Mouse (Mus musculus): Measurements from ENCODE around the gene Sec24b. TPM values are rescaled to one million over a fixed set of nuclear protein-coding genes. Genes with fewer than 3 reads are reported as not detected.

The Sec24b gene
- total and polyA plus RNA-seq, 3 experiments: 14.3 to 50.6 (median 31.2) TPM

DNA sequence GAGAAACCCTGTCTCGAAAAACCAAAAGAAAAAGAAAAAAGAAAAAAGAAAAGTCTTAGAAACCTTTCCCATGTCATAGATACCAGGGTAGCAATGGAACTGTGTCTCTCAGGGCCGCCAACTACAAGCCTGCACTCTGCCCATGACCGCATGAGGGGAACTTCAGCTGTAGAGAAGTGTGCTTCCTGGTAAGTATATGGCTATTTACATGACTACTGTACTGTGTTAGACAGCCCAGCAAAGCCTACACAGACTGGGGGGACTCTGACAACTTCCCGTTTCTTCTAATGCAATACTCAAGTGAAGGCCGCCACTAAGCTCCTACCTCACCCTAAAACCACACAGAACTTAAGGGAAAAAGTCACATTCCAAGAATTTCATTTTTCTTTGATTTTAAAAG, 76.6 kb downstream of the Sec24b start:
- no peak overlapping the region for H3K4me3 ChIP-seq (replicated peaks in 1 of 3; ENCODE audit: low read depth in 2 of 3, low read length in 2 of 3, poor library complexity in 1 of 3)
- in situ Hi-C loops (cut with MboI; ENCODE audit: low pct_ligation_motif_present, low pct_unique_long_range_greater_than_20kb, low sequenced_read_pairs) (no loop called here), dilution Hi-C loops (cut with MboI; ENCODE audit: extremely low pct_ligation_motif_present, extremely low pct_unique_long_range_greater_than_20kb, low sequenced_read_pairs) (no loop called here)
- no peaks in the 10 kb centered on the region for H3K27me3 ChIP-seq (replicated peaks)
- peaks cover 59 to 79% of the 10 kb centered on the region in 2 experiments for H3K36me3 ChIP-seq (replicated peaks in 1 of 2; ENCODE audit: control insufficient read depth in 1 of 2, insufficient read depth in 1 of 2, low read length in 1 of 2)
- TF ChIP-seq E2F4 (IDR thresholded peaks at IDR 0.05; ENCODE audit: insufficient replicate concordance, low read depth, low read length) (no peak), ELF1 (IDR thresholded peaks at IDR 0.05; ENCODE audit: low read depth, low read length) (no peak), CTCF (conservative IDR thresholded peaks at IDR 0.05 in 1 of 2, IDR thresholded peaks at IDR 0.05 in 1 of 2; ENCODE audit: low read depth in 2 of 2, low read length in 2 of 2) (no peak), CHD1 (IDR thresholded peaks at IDR 0.05; ENCODE audit: low read depth, low read length) (no peak), EP300 (IDR thresholded peaks at IDR 0.05; ENCODE audit: low read length) (no peak), MAZ (IDR thresholded peaks at IDR 0.05; ENCODE audit: low read depth, low read length) (no peak), MEF2A (IDR thresholded peaks at IDR 0.05; ENCODE audit: borderline replicate concordance, low read depth, low read length) (no peak), IRF4 (IDR thresholded peaks at IDR 0.05; ENCODE audit: low read depth, low read length) (no peak), SMC3 (IDR thresholded peaks at IDR 0.05; ENCODE audit: low read depth, low read length) (no peak), UBTF (IDR thresholded peaks at IDR 0.05; ENCODE audit: low read depth, low read length) (no peak), MAFK (IDR thresholded peaks at IDR 0.05; ENCODE audit: insufficient replicate concordance, low read length) (no peak), JUND (conservative IDR thresholded peaks at IDR 0.05; ENCODE audit: low read depth, low read length) (no peak), JUN (IDR thresholded peaks at IDR 0.05; ENCODE audit: insufficient read depth, low read depth, low read length) (no peak), RAD21 (IDR thresholded peaks at IDR 0.05; ENCODE audit: low read depth, low read length) (no peak), TBP (conservative IDR thresholded peaks at IDR 0.05; ENCODE audit: low read depth, low read length) (no peak), MYC (IDR thresholded peaks at IDR 0.05; ENCODE audit: low read depth, low read length) (no peak)
- H3K4me2 ChIP-seq (ENCODE audit: insufficient read depth, low read depth, poor library complexity, severe bottlenecking): no peak overlapping the region
- DNase-seq (ENCODE audit: extremely low read depth): no peak
- H3K9ac ChIP-seq (ENCODE audit: insufficient read depth, low read depth): no peak overlapping the region
- H3K27ac ChIP-seq (ENCODE audit: insufficient read depth, low read depth): no peak overlapping the region
- peaks cover 3% of the 10 kb centered on the region for H3K9me3 ChIP-seq (replicated peaks; ENCODE audit: low read length)
- H3K4me1 ChIP-seq (ENCODE audit: control insufficient read depth in 1 of 2, insufficient read depth in 2 of 2): no peaks in the 10 kb centered on the region
- H3K79me2 ChIP-seq (replicated peaks; ENCODE audit: control insufficient read depth, extremely low read depth, insufficient read depth, poor library complexity, severe bottlenecking): no peaks in the 10 kb centered on the region

DNA sequence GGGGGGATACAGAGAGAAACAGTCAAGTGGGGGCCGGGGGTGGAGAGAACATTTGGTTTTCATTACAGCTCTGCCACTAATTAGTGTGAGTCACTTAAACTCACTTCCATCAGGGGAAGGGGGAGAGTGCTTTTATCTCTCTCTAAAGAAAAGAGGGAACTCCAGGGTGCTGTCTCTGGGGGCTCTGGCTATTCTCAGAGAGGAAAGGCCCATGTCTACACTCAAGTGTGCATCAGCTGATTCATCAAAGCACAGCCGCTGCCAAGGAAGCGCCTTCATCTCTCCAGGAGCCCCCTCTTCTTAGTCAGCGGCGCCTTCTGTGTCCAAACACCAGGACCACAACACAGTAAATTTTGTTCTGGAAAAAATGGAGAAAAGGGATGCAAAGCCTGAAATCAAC, 79.1 kb downstream of the Sec24b start:
- dilution Hi-C loops (cut with MboI; ENCODE audit: extremely low pct_ligation_motif_present, extremely low pct_unique_long_range_greater_than_20kb, low sequenced_read_pairs) (no loop called here), in situ Hi-C loops (cut with MboI; ENCODE audit: low pct_ligation_motif_present, low pct_unique_long_range_greater_than_20kb, low sequenced_read_pairs) (no loop called here)
- H3K9me3 ChIP-seq (replicated peaks; ENCODE audit: low read length): peaks cover 3% of the 10 kb centered on the region
- no peaks in the 10 kb centered on the region for H3K79me2 ChIP-seq (replicated peaks; ENCODE audit: control insufficient read depth, extremely low read depth, insufficient read depth, poor library complexity, severe bottlenecking)
- TF ChIP-seq MXI1 (IDR thresholded peaks at IDR 0.05; ENCODE audit: low read depth, low read length) (no peak), NRF1 (IDR thresholded peaks at IDR 0.05; ENCODE audit: low read depth, low read length) (no peak), ZMIZ1 (IDR thresholded peaks at IDR 0.05; ENCODE audit: low read depth, low read length) (no peak), ETS1 (conservative IDR thresholded peaks at IDR 0.05; ENCODE audit: low read depth, low read length) (no peak), SMC3 (IDR thresholded peaks at IDR 0.05; ENCODE audit: low read depth, low read length) (no peak), GABPA (IDR thresholded peaks at IDR 0.05; ENCODE audit: insufficient replicate concordance, low read depth, low read length) (no peak), MAFK (IDR thresholded peaks at IDR 0.05; ENCODE audit: insufficient replicate concordance, low read length) (no peak), CTCF (conservative IDR thresholded peaks at IDR 0.05 in 1 of 2, IDR thresholded peaks at IDR 0.05 in 1 of 2; ENCODE audit: low read depth in 2 of 2, low read length in 2 of 2) (no peak), USF1 (IDR thresholded peaks at IDR 0.05; ENCODE audit: low read depth, low read length) (no peak), KAT2A (IDR thresholded peaks at IDR 0.05; ENCODE audit: insufficient replicate concordance, low read length) (no peak)
- H3K4me2 ChIP-seq (ENCODE audit: insufficient read depth, low read depth, poor library complexity, severe bottlenecking): no peak overlapping the region
- peaks cover 36 to 54% of the 10 kb centered on the region in 2 experiments for H3K36me3 ChIP-seq (replicated peaks in 1 of 2; ENCODE audit: control insufficient read depth in 1 of 2, insufficient read depth in 1 of 2, low read length in 1 of 2)
- H3K4me1 ChIP-seq (ENCODE audit: control insufficient read depth in 1 of 2, insufficient read depth in 2 of 2): no peaks in the 10 kb centered on the region
- no peak for DNase-seq (ENCODE audit: extremely low read depth)
- H3K27me3 ChIP-seq (replicated peaks): no peaks in the 10 kb centered on the region
- H3K4me3 ChIP-seq (replicated peaks in 1 of 3; ENCODE audit: low read depth in 2 of 3, low read length in 2 of 3, poor library complexity in 1 of 3): no peak overlapping the region
- no peak overlapping the region for H3K9ac ChIP-seq (ENCODE audit: insufficient read depth, low read depth)
- no peak overlapping the region for H3K27ac ChIP-seq (ENCODE audit: insufficient read depth, low read depth)
